ENCODE assay signal across 23 mouse cellular contexts in the genomic region with DNA sequence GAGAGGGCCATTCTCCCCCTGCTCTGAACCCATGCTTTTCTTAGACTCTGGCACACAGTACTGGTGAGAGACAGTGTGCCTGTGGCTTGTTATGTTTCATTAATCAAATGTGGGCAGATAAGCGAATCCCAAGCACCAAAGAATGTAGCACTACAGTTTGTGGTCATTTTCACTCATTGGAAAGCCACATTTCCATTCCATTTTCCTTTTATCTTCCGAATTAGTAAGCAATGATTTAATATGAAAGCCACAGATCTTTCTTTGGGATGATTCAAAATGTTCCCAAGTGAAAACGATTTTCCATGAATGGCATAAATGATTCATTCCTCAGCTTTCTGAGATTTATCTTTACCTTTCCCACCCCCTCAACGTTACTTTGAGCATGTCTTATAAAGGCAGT.
A peak's percentile ranks its signal among the peaks of the same experiment; 100 is the strongest.
DNase-seq lines count a peak whose midpoint lies in the region; ATAC-seq lines count a peak whose summit lies in the region.
"Had no signal": no experiment of that assay in that cellular context is flagged by ENCODE, and none has a peak within 500 bp of the region (broad histone marks: within the 10 kb centered on the region; RNA-seq: fewer than 3 reads in every experiment).

No protein-coding gene starts in this region.

- H3K4me3 ChIP-seq in midbrain, embryonic 15.5 days = no peak overlapping the region
- no peak overlapping the region for H3K4me3 ChIP-seq in midbrain, embryonic 16.5 days (ENCODE audit: low read depth, low read length)

- H3K27ac ChIP-seq in midbrain, embryonic 15.5 days = no peak overlapping the region
- no peak overlapping the region for H3K27ac ChIP-seq in midbrain, embryonic 16.5 days (ENCODE audit: low read length)

- H3K4me1 ChIP-seq in midbrain, embryonic 15.5 days = no peaks in the 10 kb centered on the region
- no peaks in the 10 kb centered on the region for H3K4me1 ChIP-seq in midbrain, embryonic 16.5 days (ENCODE audit: control insufficient read depth, insufficient read depth, low read length)

- no peaks in the 10 kb centered on the region for H3K9me3 ChIP-seq in midbrain, embryonic 15.5 days
- no peaks in the 10 kb centered on the region for H3K9me3 ChIP-seq in midbrain, embryonic 16.5 days (replicated peaks; ENCODE audit: control insufficient read depth, low read length, poor library complexity, severe bottlenecking)
- H3K9me3 ChIP-seq: G1E had no signal

- 78% methylated on average over 4 of the region's 4 CpGs for WGBS in midbrain, embryonic 15.5 days
- WGBS in midbrain, embryonic 16.5 days = 71% methylated on average over 4 of the region's 4 CpGs

- H3K4me2 ChIP-seq in midbrain, embryonic 15.5 days = no peak overlapping the region
- H3K4me2 ChIP-seq in midbrain, embryonic 16.5 days (ENCODE audit: low read length) = no peak overlapping the region

- peak; percentile 96 for DNase-seq in Muller cell, postnatal 12 days (ENCODE audit: inconsistent ontology term)
- peak; percentile 4 for DNase-seq in brain, adult 2 months (ENCODE audit: low read depth, low spot score)
- DNase-seq in heart, adult 9 months (ENCODE audit: low spot score in 2 of 2) = no peak
- DNase-seq: adrenal gland, adult 2 months; adrenal gland, adult 8-10 months; adrenal gland, postnatal 10 days; adrenal gland, postnatal 14 days; adrenal gland, postnatal 25 days; adrenal gland, postnatal 36 days; B cell, adult 2 months; cerebellum, adult 11 months; cerebellum, adult 11-12 months; cerebellum, adult 18-20 months; cerebellum, adult 2 months; cerebellum, adult 8-10 months had no signal

- no peaks in the 10 kb centered on the region for H3K27me3 ChIP-seq in midbrain, embryonic 15.5 days (replicated peaks)
- H3K27me3 ChIP-seq in midbrain, embryonic 16.5 days (ENCODE audit: control insufficient read depth, insufficient read depth, low read depth, low read length) = no peaks in the 10 kb centered on the region
- H3K27me3 ChIP-seq: CH12.LX, Patski had no signal

- 0 out of 2 replicates have a peak, but pooled peaks have one; percentile 42 for ATAC-seq in midbrain, embryonic 15.5 days (replicated peaks)
- no peak for ATAC-seq in midbrain, embryonic 16.5 days
- ATAC-seq in erythroid progenitor cell, adult 5-6 weeks (replicated peaks; ENCODE audit: low FRiP score, poor library complexity, severe bottlenecking) = no peak
- ATAC-seq: activated CD4-positive, CD25-positive, alpha-beta regulatory T cell, adult 4 months; CD4-positive, CD25-positive, alpha-beta regulatory T cell, adult 4 months; Patski had no signal

- no peak overlapping the region for H3K9ac ChIP-seq in midbrain, embryonic 15.5 days
- no peak overlapping the region for H3K9ac ChIP-seq in midbrain, embryonic 16.5 days (ENCODE audit: low read depth, low read length)

- H3K36me3 ChIP-seq in midbrain, embryonic 15.5 days (replicated peaks) = no peaks in the 10 kb centered on the region
- H3K36me3 ChIP-seq in midbrain, embryonic 16.5 days (ENCODE audit: control insufficient read depth, insufficient read depth, low read length) = no peaks in the 10 kb centered on the region
- H3K36me3 ChIP-seq: G1E had no signal

Comparison
In these comparisons a context has a peak if more than half of its experiments do, and no peak if none do; other contexts are left out.
1. DNase-seq: peak in Muller cell, postnatal 12 days (single experiment) and brain, adult 2 months (single experiment); none in heart, adult 9 months (0 of 2).